Mouse (Mus musculus) bone marrow, adult 2 months (tissue): ENCODE results near the gene Macrod2. TPM values are rescaled to one million over a fixed set of nuclear protein-coding genes. Genes with fewer than 3 reads are reported as not detected.

Source experiments
- H3K27ac ChIP-seq: fragments of 200-500 bp; 2 replicates; pipeline ENCODE4 v1.5.1; 2012; ENCODE audit warnings: low read depth, mild to moderate bottlenecking, control low read depth, inconsistent platforms, low read length; ENCODE audit not compliant: control insufficient read depth, poor library complexity, insufficient read depth
- H3K4me1 ChIP-seq: fragments of 200-500 bp; 2 replicates; pipeline ENCODE4 v1.6.1; 2011; ENCODE audit warnings: low read length; ENCODE audit not compliant: control insufficient read depth, insufficient read depth
- H3K4me3 ChIP-seq: fragments of 200-500 bp; replicated peaks from 2 replicates; pipeline ENCODE3; 2011; ENCODE audit warnings: mild to moderate bottlenecking, low read depth, low read length, control low read depth; ENCODE audit not compliant: control insufficient read depth
- CTCF ChIP-seq: fragments of 200-500 bp; IDR thresholded peaks from 2 replicates; pipeline ENCODE4 v1.5.1; 2011; ENCODE audit warnings: low read length, control low read depth; ENCODE audit not compliant: control insufficient read depth, insufficient read depth
- POLR2A ChIP-seq: fragments of 200-500 bp; IDR thresholded peaks from 2 replicates; pipeline ENCODE4 v1.6.1; 2011; ENCODE audit warnings: low read depth, mild to moderate bottlenecking, control low read depth, low read length, borderline replicate concordance; ENCODE audit not compliant: control insufficient read depth
- WGBS: fragments of 180-500 bp; shearing (Covaris S2); methylation state at CpG from one replicate; pipeline ENCODE4 v1.1.7; 2018; 5-methylcytosine and 5-hydroxymethylcytosine counted together
- polyA plus RNA-seq: library from polyadenylated mRNA; stranded (reverse); fragments of >200 nt; gene quantifications from 2 replicates; pipeline ENCODE4 v1.2.4, GENCODE M21; 2011; ENCODE audit warnings: low replicate concordance; ENCODE audit not compliant: missing spikeins, insufficient read depth, insufficient read length

The Macrod2 gene
- polyA plus RNA-seq, 1 experiment: 2.8 TPM

DNA sequence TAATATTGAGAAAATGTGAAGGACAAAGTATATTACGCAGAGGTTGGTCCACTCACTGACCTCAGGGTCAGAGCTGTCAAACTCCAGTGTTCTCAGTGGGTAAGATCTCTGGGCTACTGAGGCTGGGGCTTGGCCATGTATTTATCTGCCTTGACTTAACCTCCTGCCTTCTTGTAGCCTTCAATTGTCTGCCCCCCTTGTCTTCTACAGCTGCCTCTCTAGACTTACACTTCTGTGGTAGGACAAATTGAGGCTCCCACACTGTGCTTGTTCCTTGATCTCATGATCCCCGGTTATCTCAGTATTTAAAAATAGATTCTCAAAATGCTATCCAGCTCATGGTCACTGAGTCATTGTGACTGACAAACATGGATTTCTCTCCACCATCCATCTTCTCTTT is 53.5 kb downstream of the Macrod2 start:
- H3K4me3 ChIP-seq: no peak overlapping the region
- TF ChIP-seq CTCF: no peak
- no peak for TF ChIP-seq POLR2A
- H3K4me1 ChIP-seq: no peaks in the 10 kb centered on the region
- H3K27ac ChIP-seq: no peak overlapping the region
- 82% methylated on average over 2 of the region's 2 CpGs for WGBS

GRCm38 (mm10) chr2:140475770-140476169 is 80.7 kb downstream of the Macrod2 start:
- H3K4me1 ChIP-seq: no peaks in the 10 kb centered on the region
- TF ChIP-seq CTCF (no peak), POLR2A (no peak)
- H3K27ac ChIP-seq: no peak overlapping the region
- WGBS: 76% methylated on average over 2 of the region's 2 CpGs
- no peak overlapping the region for H3K4me3 ChIP-seq

DNA sequence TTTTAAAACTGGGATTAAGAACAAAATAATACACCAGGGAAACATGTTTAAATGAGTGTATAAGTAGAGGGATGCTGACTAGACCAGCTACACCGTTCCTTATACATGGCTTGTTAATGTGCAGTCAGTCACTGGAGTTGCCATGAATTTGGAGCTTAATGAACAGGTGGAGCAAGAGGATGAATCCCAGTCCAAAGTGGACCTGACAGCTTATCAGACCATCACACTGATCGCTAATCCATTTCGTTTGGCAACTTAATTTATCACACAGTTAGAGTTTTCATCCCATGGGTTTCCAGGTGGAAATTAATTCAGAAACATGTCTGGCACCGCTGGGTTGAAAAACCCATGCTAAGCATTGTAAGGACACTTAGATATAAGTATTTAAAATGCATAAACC is 81.8 kb downstream of the Macrod2 start:
- no peak overlapping the region for H3K27ac ChIP-seq
- H3K4me3 ChIP-seq: no peak overlapping the region
- WGBS: 75% methylated on average over 4 of the region's 4 CpGs
- H3K4me1 ChIP-seq: no peaks in the 10 kb centered on the region
- TF ChIP-seq CTCF: no peak
- TF ChIP-seq POLR2A: no peak

DNA sequence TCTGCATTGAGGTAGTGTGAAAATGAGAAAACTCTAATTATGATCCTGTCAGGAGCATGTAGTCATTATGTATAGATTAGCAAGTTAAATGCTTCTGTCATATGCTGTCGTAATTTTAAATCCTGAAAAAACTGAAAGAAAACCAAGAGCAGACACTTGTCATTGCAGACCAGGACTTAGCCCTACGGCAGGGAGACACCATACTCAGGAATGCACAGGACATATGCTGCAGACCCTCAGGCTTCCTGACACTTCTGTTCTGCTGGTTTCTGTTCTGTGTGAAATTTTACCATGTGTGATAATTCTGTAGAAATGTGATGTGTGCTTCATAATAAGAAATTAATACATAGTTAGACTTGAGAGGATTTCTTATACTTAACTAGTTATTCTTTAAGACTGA is 87.5 kb downstream of the Macrod2 start:
- WGBS: 73% methylated on average over 2 of the region's 2 CpGs
- no peak for TF ChIP-seq CTCF
- TF ChIP-seq POLR2A: no peak
- H3K4me3 ChIP-seq: no peak overlapping the region
- H3K27ac ChIP-seq: no peak overlapping the region
- H3K4me1 ChIP-seq: no peaks in the 10 kb centered on the region

- no peaks in the 10 kb centered on the region for H3K4me1 ChIP-seq
- TF ChIP-seq CTCF: no peak
- no peak for TF ChIP-seq POLR2A
- no peak overlapping the region for H3K4me3 ChIP-seq
- H3K27ac ChIP-seq: no peak overlapping the region
- WGBS: 12% methylated on average over 3 of the region's 3 CpGs
Observed at GRCm38 (mm10) chr2:140497688-140498087, 102.6 kb downstream of the Macrod2 start.

DNA sequence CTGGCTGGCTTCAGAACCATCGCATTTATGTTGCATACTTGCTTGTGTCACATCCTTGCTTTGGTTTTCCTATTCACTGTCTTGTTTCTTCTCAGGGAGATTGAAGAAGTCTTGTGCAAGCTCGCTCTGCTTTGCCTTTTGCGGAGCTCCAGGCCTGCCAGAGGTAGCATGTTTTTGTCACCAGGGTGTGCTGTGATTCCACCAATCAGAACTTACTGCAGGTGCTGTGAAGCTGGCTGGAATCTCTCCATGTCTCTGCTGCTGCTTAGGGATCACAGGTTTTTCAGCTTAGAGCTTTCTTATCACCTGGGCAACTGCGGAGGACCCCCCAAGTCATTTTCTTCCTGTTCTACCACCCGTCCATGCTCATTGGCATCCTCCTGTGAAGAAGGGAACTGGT is 105.8 kb downstream of the Macrod2 start:
- Histone ChIP-seq H3K4me1 (no peaks in the 10 kb centered on the region), H3K27ac (no peak overlapping the region), H3K4me3 (no peak overlapping the region)
- 66% methylated on average over 5 of the region's 5 CpGs for WGBS
- TF ChIP-seq CTCF (no peak), POLR2A (no peak)

DNA sequence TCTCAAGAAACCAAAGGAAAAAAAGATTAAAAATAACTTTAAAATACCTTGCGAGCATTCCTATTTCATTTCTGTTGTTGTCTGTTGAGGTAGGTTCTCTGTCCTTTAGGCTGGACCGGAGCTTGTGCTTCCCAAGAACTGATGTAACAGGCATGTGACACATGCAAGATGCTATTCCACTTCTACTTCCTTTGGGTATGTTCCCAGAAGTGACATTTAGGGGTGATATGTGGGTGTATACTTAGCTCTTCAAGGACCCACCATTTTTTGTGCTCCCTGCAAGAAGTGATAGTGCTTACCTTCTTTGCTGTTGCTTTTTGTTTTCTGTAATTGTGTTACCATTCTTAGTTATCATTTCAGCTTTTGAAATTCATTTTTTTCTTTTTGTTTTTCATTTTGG is 126.4 kb downstream of the Macrod2 start:
- 82% methylated on average over 2 of the region's 2 CpGs for WGBS
- no peaks in the 10 kb centered on the region for H3K4me1 ChIP-seq
- H3K27ac ChIP-seq: no peak overlapping the region
- no peak overlapping the region for H3K4me3 ChIP-seq
- TF ChIP-seq CTCF (no peak), POLR2A (no peak)

DNA sequence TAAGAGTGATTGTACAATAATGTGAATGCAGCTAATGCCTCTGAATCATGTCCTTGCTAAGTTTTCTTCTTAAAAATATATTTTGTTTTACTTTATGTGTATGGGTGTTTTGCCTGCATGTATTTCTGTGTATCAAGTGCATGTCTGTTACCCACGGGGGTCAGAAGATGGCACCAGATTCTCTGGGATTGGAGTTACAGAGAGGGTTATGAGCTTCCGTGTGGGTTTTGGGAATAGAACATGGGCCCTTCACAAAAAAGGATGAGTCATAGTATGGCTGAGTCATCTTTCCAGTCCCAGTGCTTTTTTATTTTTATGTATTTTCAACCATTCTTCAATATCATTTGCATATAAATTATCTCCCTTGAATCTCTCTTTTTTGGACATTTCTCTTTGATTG is 135.1 kb downstream of the Macrod2 start:
- Histone ChIP-seq H3K4me1 (no peaks in the 10 kb centered on the region), H3K27ac (no peak overlapping the region), H3K4me3 (no peak overlapping the region)
- WGBS: 62% methylated on average over 2 of the region's 2 CpGs
- TF ChIP-seq CTCF: no peak
- TF ChIP-seq POLR2A: no peak

- no peak overlapping the region for H3K4me3 ChIP-seq
- H3K27ac ChIP-seq: no peak overlapping the region
- H3K4me1 ChIP-seq: no peaks in the 10 kb centered on the region
- whole genome bisulfite sequencing: 71% methylated on average over 3 of the region's 3 CpGs
- TF ChIP-seq CTCF (no peak), POLR2A (no peak)
Observed at GRCm38 (mm10) chr2:140532024-140532423, 136.9 kb downstream of the Macrod2 start.
